Mouse (Mus musculus): ENCODE data around the gene Ppid.

GRCm38 (mm10) chr3:79568629-79569350 is 22.4 kb upstream of the Ppid start:
- TF ChIP-seq CTCF (IDR thresholded peaks at IDR 0.05) (peak; percentile 45), EP300 (IDR thresholded peaks at IDR 0.05) (no peak)

Data from lung, postnatal 0 days (tissue).